Mouse (Mus musculus) spleen, adult 12 weeks (tissue): ENCODE measurements around the gene Zfp652.

Experiments
- DNase-seq: peaks from one replicate; pipeline ENCODE4 v3.0.0; 2022; ENCODE audit warnings: low spot score

The Zfp652 gene

GRCm38 (mm10) chr11:95808448-95809011, 96.1 kb downstream of the Zfp652 start:
- DNase-seq, result peak; percentile 71

GRCm38 (mm10) chr11:95809603-95810002, 97.1 kb downstream of the Zfp652 start:
- DNase-seq, result no peak

- DNase-seq, result no peak
Observed at GRCm38 (mm10) chr11:95810828-95811227, 98.4 kb downstream of the Zfp652 start.

- DNase-seq, result no peak
Observed at GRCm38 (mm10) chr11:95811741-95812140, 99.3 kb downstream of the Zfp652 start.

GRCm38 (mm10) chr11:95812224-95812623, 99.8 kb downstream of the Zfp652 start:
- DNase-seq, result no peak

- no peak for DNase-seq
Observed at GRCm38 (mm10) chr11:95814101-95814500, 101.6 kb downstream of the Zfp652 start.

- DNase-seq, result no peak
Observed at GRCm38 (mm10) chr11:95814857-95815256, 102.4 kb downstream of the Zfp652 start.

- no peak for DNase-seq
Observed at GRCm38 (mm10) chr11:95815412-95815811, 102.9 kb downstream of the Zfp652 start.

GRCm38 (mm10) chr11:95819138-95819537, 106.7 kb downstream of the Zfp652 start:
- no peak for DNase-seq

GRCm38 (mm10) chr11:95821511-95821910, 109.0 kb downstream of the Zfp652 start:
- no peak for DNase-seq

- no peak for DNase-seq
Observed at GRCm38 (mm10) chr11:95822437-95822836, 110.0 kb downstream of the Zfp652 start.

GRCm38 (mm10) chr11:95824071-95824876, 111.8 kb downstream of the Zfp652 start, which contains the start of gene Phospho1:
Gene Phospho1, plus strand, starts transcription at chr11:95824499.
- DNase-seq, result peak; percentile 85

- no peak for DNase-seq
Observed at GRCm38 (mm10) chr11:95824877-95825243, 112.4 kb downstream of the Zfp652 start.

- no peak for DNase-seq
Observed at GRCm38 (mm10) chr11:95825625-95826024, 113.2 kb downstream of the Zfp652 start.

GRCm38 (mm10) chr11:95826317-95827167, 114.1 kb downstream of the Zfp652 start:
- DNase-seq, result no peak

- no peak for DNase-seq
Observed at GRCm38 (mm10) chr11:95827168-95827447, 114.6 kb downstream of the Zfp652 start.

GRCm38 (mm10) chr11:95827464-95828085, 115.1 kb downstream of the Zfp652 start:
- DNase-seq, result no peak

GRCm38 (mm10) chr11:95828181-95828964, 115.9 kb downstream of the Zfp652 start:
- DNase-seq, result no peak

- no peak for DNase-seq
Observed at GRCm38 (mm10) chr11:95829526-95830050, 117.1 kb downstream of the Zfp652 start.

GRCm38 (mm10) chr11:95830411-95831275, 118.2 kb downstream of the Zfp652 start:
- DNase-seq, result no peak

- DNase-seq, result no peak
Observed at GRCm38 (mm10) chr11:95831276-95831619, 118.8 kb downstream of the Zfp652 start.
